Mouse (Mus musculus) bone marrow macrophage, adult 2 months (primary cell): ENCODE measurements around the gene Chchd1. TPM values are rescaled to one million over a fixed set of nuclear protein-coding genes. Genes with fewer than 3 reads are reported as not detected.

Experiments
- H3K27ac ChIP-seq: 2 replicates; pipeline ENCODE4 v1.5.1; 2012; ENCODE audit warnings: low read depth, low read length; ENCODE audit not compliant: insufficient read depth
- H3K4me1 ChIP-seq: 2 replicates; pipeline ENCODE4 v1.6.1; 2012; ENCODE audit warnings: low read length; ENCODE audit not compliant: control insufficient read depth, insufficient read depth
- H3K4me3 ChIP-seq: 2 replicates; pipeline ENCODE4 v1.5.1; 2012; ENCODE audit warnings: mild to moderate bottlenecking, low read length, moderate library complexity; ENCODE audit not compliant: insufficient read depth
- CTCF ChIP-seq: IDR thresholded peaks from 2 replicates; pipeline ENCODE4 v1.5.1; 2012; ENCODE audit warnings: low read depth, mild to moderate bottlenecking, low read length, moderate library complexity
- POLR2A ChIP-seq: IDR thresholded peaks from 2 replicates; pipeline ENCODE4 v1.6.1; 2012; ENCODE audit warnings: mild to moderate bottlenecking, low read depth, low read length, borderline replicate concordance
- polyA plus RNA-seq: library from polyadenylated mRNA; stranded (reverse); fragments of >200 nt; gene quantifications from 2 replicates; pipeline ENCODE4 v1.2.4, GENCODE M21; 2012; ENCODE audit not compliant: missing spikeins, insufficient read depth, insufficient read length

Chchd1 gene
- polyA plus RNA-seq, 1 experiment: 70.7 TPM

GRCm38 (mm10) chr14:20700362-20700761 lies 2.4 kb upstream of the Chchd1 start:
- peaks cover 36% of the 10 kb centered on the region for H3K4me1 ChIP-seq
- TF ChIP-seq POLR2A: no peak
- no peak for TF ChIP-seq CTCF
- H3K27ac ChIP-seq: no peak overlapping the region
- H3K4me3 ChIP-seq: no peak overlapping the region

GRCm38 (mm10) chr14:20701554-20701953 lies 1.3 kb upstream of the Chchd1 start:
- Histone ChIP-seq H3K27ac (no peak overlapping the region), H3K4me3 (peak overlapping the region; percentile 93), H3K4me1 (peaks cover 30% of the 10 kb centered on the region)
- TF ChIP-seq POLR2A (no peak), CTCF (no peak)

GRCm38 (mm10) chr14:20702096-20702740 lies 588 bp upstream of the Chchd1 start:
- Histone ChIP-seq H3K27ac (peak overlapping the region; percentile 68), H3K4me3 (peak overlapping the region; percentile 93), H3K4me1 (peaks cover 26% of the 10 kb centered on the region)
- no peak for TF ChIP-seq CTCF
- no peak for TF ChIP-seq POLR2A

DNA sequence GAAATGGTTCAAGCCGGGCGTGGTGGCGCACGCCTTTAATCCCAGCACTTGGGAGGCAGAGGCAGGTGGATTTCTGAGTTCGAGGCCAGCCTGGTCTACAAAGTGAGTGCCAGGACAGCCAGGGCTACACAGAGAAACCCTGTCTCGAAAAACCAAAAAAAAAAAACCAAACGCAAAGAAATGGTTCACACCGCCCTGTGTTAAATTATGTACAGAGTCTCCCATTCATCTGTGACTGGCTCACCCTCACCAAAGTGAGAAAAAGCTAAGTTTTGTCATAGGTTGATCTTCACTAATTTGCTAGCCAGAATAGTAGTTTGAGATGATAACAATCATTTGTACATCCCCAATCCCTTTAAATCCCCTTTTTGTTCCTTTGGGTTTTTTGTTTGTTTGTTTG lies 655 bp downstream of the Chchd1 start:
- Histone ChIP-seq H3K4me1 (peaks cover 15% of the 10 kb centered on the region), H3K27ac (peak overlapping the region; percentile 76), H3K4me3 (peak overlapping the region; percentile 93)

DNA sequence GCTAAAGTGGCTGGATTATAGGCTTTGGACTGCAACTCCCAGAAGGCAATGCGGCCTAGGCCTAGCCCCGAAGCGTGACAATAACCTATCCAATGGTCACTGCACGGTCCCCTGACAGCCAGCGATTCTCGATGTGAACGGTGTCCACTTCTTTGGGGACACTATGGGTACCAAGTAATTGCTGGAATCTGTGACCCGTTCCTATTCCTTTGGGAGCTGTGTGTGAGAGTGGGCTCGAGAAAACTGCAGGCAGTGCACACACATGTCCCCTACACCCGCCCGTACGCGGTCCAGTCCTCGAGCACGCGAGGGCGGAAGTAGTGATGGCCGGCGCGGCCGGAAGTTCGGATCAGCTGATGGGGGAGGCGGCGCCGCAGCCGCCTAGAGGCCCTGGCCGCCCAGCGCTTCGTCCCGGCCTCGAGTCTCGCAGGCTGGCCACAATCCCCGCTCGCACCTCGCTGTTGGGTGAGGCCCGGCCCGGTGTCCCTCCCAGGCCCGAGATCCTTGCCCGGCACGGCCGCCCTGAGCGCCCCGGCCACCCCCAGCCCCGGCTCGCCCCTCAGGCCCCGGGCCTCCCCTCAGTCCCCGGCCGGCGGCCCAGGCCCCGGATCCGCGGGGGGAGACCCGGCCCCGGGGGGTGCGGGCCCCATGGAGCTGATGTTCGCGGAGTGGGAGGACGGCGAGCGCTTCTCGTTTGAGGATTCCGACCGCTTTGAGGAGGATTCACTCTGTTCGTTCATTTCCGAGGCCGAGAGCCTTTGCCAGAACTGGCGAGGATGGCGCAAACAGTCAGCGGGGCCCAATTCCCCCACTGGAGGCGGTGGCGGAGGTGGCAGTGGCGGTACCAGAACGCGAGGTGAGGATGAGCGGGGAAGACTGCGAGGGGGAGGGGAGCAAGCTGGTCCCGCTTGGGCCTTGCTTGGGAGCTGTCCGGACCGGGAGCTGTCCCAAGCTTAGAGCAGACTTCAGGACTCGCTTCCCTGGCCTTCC lies 4.7 kb downstream of the Chchd1 start, which contains the start of gene Zswim8:
Gene Zswim8, plus strand, starts transcription at position 352 of the 990 bp plus-strand sequence.
- H3K4me1 ChIP-seq: peaks cover 8% of the 10 kb centered on the region
- H3K4me3 ChIP-seq: peak within 1 kb of the TSS; percentile 74
- TF ChIP-seq CTCF (no peak), POLR2A (no peak)
- peak within 1 kb of the TSS; percentile 67 for H3K27ac ChIP-seq

- no peak for TF ChIP-seq POLR2A
- no peak for TF ChIP-seq CTCF
- no peak overlapping the region for H3K27ac ChIP-seq
- peak overlapping the region; percentile 74 for H3K4me3 ChIP-seq
- H3K4me1 ChIP-seq: peaks cover 8% of the 10 kb centered on the region
These were observed 5.4 kb downstream of the Chchd1 start for GRCm38 (mm10) chr14:20708239-20708638.

DNA sequence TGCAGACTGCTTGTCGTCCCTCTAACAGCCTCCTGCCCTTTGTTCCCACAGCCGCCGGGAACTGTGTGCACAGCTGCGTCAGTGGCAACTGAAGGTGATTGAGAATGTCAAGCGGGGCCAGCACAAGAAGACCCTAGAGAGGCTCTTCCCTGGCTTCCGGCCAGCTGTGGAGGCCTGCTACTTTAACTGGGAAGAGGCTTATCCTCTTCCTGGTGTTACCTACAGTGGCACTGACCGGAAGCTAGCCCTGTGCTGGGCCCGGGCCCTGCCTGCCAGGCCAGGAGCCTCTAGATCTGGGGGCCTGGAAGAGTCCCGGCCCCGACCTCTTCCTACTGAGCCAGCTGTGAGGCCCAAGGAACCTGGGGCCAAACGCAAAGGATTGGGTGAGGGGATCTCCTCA lies 11.0 kb downstream of the Chchd1 start:
- Histone ChIP-seq H3K27ac (no peak overlapping the region), H3K4me1 (peaks cover 5% of the 10 kb centered on the region), H3K4me3 (no peak overlapping the region)
- TF ChIP-seq POLR2A (no peak), CTCF (no peak)

DNA sequence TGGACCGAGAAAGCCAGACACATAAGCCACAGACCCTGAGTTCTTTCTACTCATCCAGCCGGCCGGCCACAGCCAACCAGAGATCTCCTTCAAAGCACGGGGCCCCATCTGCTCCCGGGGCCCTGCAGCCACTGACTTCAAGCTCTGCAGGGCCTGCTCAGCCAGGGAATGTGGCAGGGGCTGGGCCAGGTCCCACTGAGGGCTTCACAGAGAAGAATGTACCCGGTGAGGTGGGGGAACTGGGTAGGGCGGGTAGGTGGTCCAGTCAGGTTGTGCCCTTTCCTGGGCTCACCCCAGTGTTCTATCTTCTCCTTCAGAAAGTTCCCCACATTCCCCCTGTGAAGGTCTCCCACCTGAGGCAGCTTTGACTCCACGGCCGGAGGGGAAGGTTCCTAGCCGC lies 15.6 kb downstream of the Chchd1 start:
- TF ChIP-seq POLR2A (no peak), CTCF (no peak)
- no peak overlapping the region for H3K27ac ChIP-seq
- no peaks in the 10 kb centered on the region for H3K4me1 ChIP-seq
- H3K4me3 ChIP-seq: no peak overlapping the region

DNA sequence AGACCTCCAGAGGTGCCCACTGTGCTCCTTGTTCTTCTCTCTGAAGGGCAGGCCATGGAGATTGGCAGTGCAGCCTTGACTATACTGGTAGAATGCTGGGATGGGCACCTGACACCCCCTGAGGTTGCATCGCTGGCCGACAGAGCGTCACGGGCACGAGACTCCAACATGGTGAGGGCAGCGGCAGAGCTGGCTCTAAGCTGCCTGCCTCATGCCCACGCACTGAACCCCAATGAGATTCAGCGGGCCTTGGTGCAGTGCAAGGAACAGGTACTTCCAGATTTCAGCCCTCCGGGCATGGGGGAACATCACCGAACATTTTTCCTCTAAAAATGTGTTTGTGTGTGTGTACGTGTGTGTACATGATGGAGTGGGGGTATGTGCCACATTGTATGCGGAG lies 17.0 kb downstream of the Chchd1 start:
- H3K27ac ChIP-seq: no peak overlapping the region
- TF ChIP-seq POLR2A (no peak), CTCF (no peak)
- no peak overlapping the region for H3K4me3 ChIP-seq
- H3K4me1 ChIP-seq: no peaks in the 10 kb centered on the region

DNA sequence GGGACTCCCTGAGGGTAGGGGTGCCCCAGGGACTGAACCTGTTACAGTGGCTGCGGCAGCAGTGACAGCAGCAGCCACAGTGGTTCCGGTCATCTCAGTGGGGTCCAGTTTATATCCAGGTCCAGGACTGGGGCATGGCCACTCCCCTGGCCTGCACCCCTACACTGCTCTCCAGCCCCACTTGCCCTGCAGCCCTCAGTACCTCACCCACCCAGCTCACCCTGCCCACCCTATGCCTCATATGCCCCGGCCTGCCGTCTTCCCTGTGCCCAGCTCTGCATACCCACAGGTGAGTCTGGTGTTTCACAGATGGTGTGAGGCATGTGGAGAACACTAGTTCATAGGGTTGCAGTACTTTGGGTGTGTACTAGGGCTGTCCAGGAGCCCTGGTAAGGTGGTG lies 18.6 kb downstream of the Chchd1 start:
- TF ChIP-seq POLR2A: no peak
- no peak for TF ChIP-seq CTCF
- no peaks in the 10 kb centered on the region for H3K4me1 ChIP-seq
- no peak overlapping the region for H3K4me3 ChIP-seq
- no peak overlapping the region for H3K27ac ChIP-seq
